Mouse (Mus musculus) MEL (cell line): Measurements from ENCODE around the gene Slc2a3. TPM values are rescaled to one million over a fixed set of nuclear protein-coding genes. Genes with fewer than 3 reads are reported as not detected.

Experiments used
- DNase-seq: peaks from one replicate; pipeline ENCODE4 v3.0.0; 2011; ENCODE audit warnings: low read depth, low spot score
- H3K27ac ChIP-seq: 2 replicates; pipeline ENCODE4 v1.5.1; 2012; ENCODE audit warnings: low read depth, mild to moderate bottlenecking, control low read depth, low read length, moderate library complexity; ENCODE audit not compliant: control insufficient read depth
- H3K27me3 ChIP-seq, 2 experiments: fragments of 150-350 bp in 1 of 2; sonication (generic) in 1 of 2; 2 replicates each; pipeline ENCODE4 v1.6.1; 2012; ENCODE audit warnings: low read length in 2 of 2, mild to moderate bottlenecking in 2 of 2, improper control_type of control experiment in 1 of 2, moderate library complexity in 1 of 2; ENCODE audit not compliant: insufficient read depth in 2 of 2, control insufficient read depth in 1 of 2
- H3K36me3 ChIP-seq, 2 experiments: 2 replicates each; pipeline ENCODE4 v1.6.1; 2012 to 2014; ENCODE audit warnings: low read length in 2 of 2, improper control_type of control experiment in 1 of 2, inconsistent platforms in 1 of 2, mild to moderate bottlenecking in 1 of 2; ENCODE audit not compliant: insufficient read depth in 2 of 2, control insufficient read depth in 1 of 2
- H3K4me1 ChIP-seq, 2 experiments: fragments of 150-350 bp in 1 of 2; sonication (generic) in 1 of 2; 2 replicates each; pipeline ENCODE4 v1.6.1; 2012; ENCODE audit warnings: low read length in 2 of 2, improper control_type of control experiment in 1 of 2, mild to moderate bottlenecking in 1 of 2; ENCODE audit not compliant: insufficient read depth in 2 of 2, control insufficient read depth in 1 of 2
- H3K4me3 ChIP-seq, 2 experiments: fragments of 150-350 bp in 1 of 2; sonication (generic) in 1 of 2; 2 replicates each; pipeline ENCODE4 v1.5.1; 2012; ENCODE audit warnings: low read depth in 2 of 2, low read length in 2 of 2, mild to moderate bottlenecking in 2 of 2, moderate library complexity in 2 of 2, control low read depth in 1 of 2, improper control_type of control experiment in 1 of 2; ENCODE audit not compliant: control insufficient read depth in 1 of 2, insufficient read depth in 1 of 2
- H3K79me2 ChIP-seq: 2 replicates; pipeline ENCODE4 v1.6.1; 2012; ENCODE audit warnings: mild to moderate bottlenecking, low read length, moderate library complexity; ENCODE audit not compliant: control insufficient read depth, poor library complexity, insufficient read depth
- H3K9ac ChIP-seq: 2 replicates; pipeline ENCODE4 v1.6.1; 2012; ENCODE audit warnings: low read depth, mild to moderate bottlenecking, control low read depth, low read length, moderate library complexity; ENCODE audit not compliant: control insufficient read depth, poor library complexity, severe bottlenecking
- H3K9me3 ChIP-seq: fragments of 150-350 bp; sonication (generic); replicated peaks from 2 replicates; pipeline ENCODE4 v1.6.1; 2012; ENCODE audit warnings: mild to moderate bottlenecking, low read length, improper control_type of control experiment, moderate library complexity; ENCODE audit not compliant: insufficient read depth
- CHD1 ChIP-seq: IDR thresholded peaks from 2 replicates; pipeline ENCODE4 v1.6.1; 2012; ENCODE audit warnings: low read depth, mild to moderate bottlenecking, inconsistent platforms, low read length, improper control_type of control experiment
- E2F4 ChIP-seq: IDR thresholded peaks from 2 replicates; pipeline ENCODE4 v1.6.1; 2011; ENCODE audit warnings: low read depth, low read length, improper control_type of control experiment, borderline replicate concordance
- ELF1 ChIP-seq: IDR thresholded peaks from 2 replicates; pipeline ENCODE4 v1.6.1; 2014; ENCODE audit warnings: low read depth, mild to moderate bottlenecking, inconsistent platforms, low read length, improper control_type of control experiment, moderate library complexity
- ETS1 ChIP-seq: IDR thresholded peaks from 2 replicates; pipeline ENCODE4 v1.6.1; 2012; ENCODE audit warnings: low read depth, mild to moderate bottlenecking, inconsistent platforms, low read length, improper control_type of control experiment, moderate library complexity
- JUND ChIP-seq: IDR thresholded peaks from 2 replicates; pipeline ENCODE4 v1.6.1; 2011; ENCODE audit warnings: low read depth, mild to moderate bottlenecking, improper control_type of control experiment, low read length
- KAT2A ChIP-seq: conservative IDR thresholded peaks from 2 replicates; pipeline ENCODE4 v1.6.1; 2012; ENCODE audit warnings: low read depth, low read length, improper control_type of control experiment, inconsistent platforms
- MAZ ChIP-seq: IDR thresholded peaks from 2 replicates; pipeline ENCODE4 v1.6.1; 2012; ENCODE audit warnings: low read depth, mild to moderate bottlenecking, inconsistent platforms, low read length, improper control_type of control experiment
- MEF2A ChIP-seq: IDR thresholded peaks from 2 replicates; pipeline ENCODE4 v1.6.1; 2014; ENCODE audit warnings: low read depth, mild to moderate bottlenecking, inconsistent platforms, low read length, improper control_type of control experiment; ENCODE audit not compliant: poor library complexity, insufficient replicate concordance, severe bottlenecking; ENCODE audit errors: extremely low read depth
- MYC ChIP-seq: IDR thresholded peaks from 2 replicates; pipeline ENCODE4 v1.6.1; 2011; ENCODE audit warnings: low read depth, mild to moderate bottlenecking, low read length, improper control_type of control experiment, moderate library complexity
- NELFE ChIP-seq: IDR thresholded peaks from 2 replicates; pipeline ENCODE4 v1.6.1; 2011; ENCODE audit warnings: low read depth, low read length, improper control_type of control experiment
- POLR2A ChIP-seq, 2 experiments: IDR thresholded peaks; 2 replicates each; pipeline ENCODE4 v1.6.1; 2011 to 2012; ENCODE audit warnings: low read length in 2 of 2, mild to moderate bottlenecking in 2 of 2, control low read depth in 1 of 2, improper control_type of control experiment in 1 of 2, low read depth in 1 of 2, moderate library complexity in 1 of 2; ENCODE audit not compliant: control insufficient read depth in 1 of 2, insufficient read depth in 1 of 2, poor library complexity in 1 of 2
- SMC3 ChIP-seq: IDR thresholded peaks from 2 replicates; pipeline ENCODE4 v1.6.1; 2011; ENCODE audit warnings: low read depth, low read length, improper control_type of control experiment
- USF2 ChIP-seq, 2 experiments: IDR thresholded peaks; 2 replicates each; pipeline ENCODE4 v1.6.1; 2011 to 2012; ENCODE audit warnings: improper control_type of control experiment in 2 of 2, low read length in 2 of 2, borderline replicate concordance in 1 of 2, inconsistent platforms in 1 of 2, low read depth in 1 of 2, mild to moderate bottlenecking in 1 of 2; ENCODE audit not compliant: insufficient read depth in 1 of 2
- ZC3H11A ChIP-seq: IDR thresholded peaks from 2 replicates; pipeline ENCODE4 v1.6.1; 2012; ENCODE audit warnings: low read depth, mild to moderate bottlenecking, inconsistent platforms, low read length, improper control_type of control experiment
- ZKSCAN1 ChIP-seq: IDR thresholded peaks from 2 replicates; pipeline ENCODE4 v1.6.1; 2012; ENCODE audit warnings: low read depth, mild to moderate bottlenecking, inconsistent platforms, low read length, improper control_type of control experiment, moderate library complexity
- ZMIZ1 ChIP-seq: IDR thresholded peaks from 2 replicates; pipeline ENCODE4 v1.6.1; 2012; ENCODE audit warnings: low read depth, mild to moderate bottlenecking, inconsistent platforms, low read length, improper control_type of control experiment, moderate library complexity
- ZNF384 ChIP-seq: IDR thresholded peaks from 2 replicates; pipeline ENCODE4 v1.6.1; 2012; ENCODE audit warnings: low read depth, mild to moderate bottlenecking, inconsistent platforms, low read length, improper control_type of control experiment
- polyA plus RNA-seq, 2 experiments: library from polyadenylated mRNA; stranded (reverse) in 1 of 2; unstranded in 1 of 2; fragments of >175 nt in 1 of 2; fragments of >200 nt in 1 of 2; gene quantifications; 2 replicates each; pipeline versions ENCODE4 v1.2.1 to v1.2.4; 2012; ENCODE audit warnings: low replicate concordance in 2 of 2, low read depth in 1 of 2; ENCODE audit not compliant: insufficient read length in 2 of 2, insufficient read depth in 1 of 2, missing spikeins in 1 of 2
- total RNA-seq: library from RNA; depleted of rRNA; stranded (reverse); fragments of 300-350 nt; gene quantifications from 2 replicates; pipeline ENCODE4 v1.2.3, GENCODE M21; 2012

Slc2a3 gene
- total and polyA plus RNA-seq, 3 experiments = 78.4 to 93.4 TPM; not detected in 1

DNA sequence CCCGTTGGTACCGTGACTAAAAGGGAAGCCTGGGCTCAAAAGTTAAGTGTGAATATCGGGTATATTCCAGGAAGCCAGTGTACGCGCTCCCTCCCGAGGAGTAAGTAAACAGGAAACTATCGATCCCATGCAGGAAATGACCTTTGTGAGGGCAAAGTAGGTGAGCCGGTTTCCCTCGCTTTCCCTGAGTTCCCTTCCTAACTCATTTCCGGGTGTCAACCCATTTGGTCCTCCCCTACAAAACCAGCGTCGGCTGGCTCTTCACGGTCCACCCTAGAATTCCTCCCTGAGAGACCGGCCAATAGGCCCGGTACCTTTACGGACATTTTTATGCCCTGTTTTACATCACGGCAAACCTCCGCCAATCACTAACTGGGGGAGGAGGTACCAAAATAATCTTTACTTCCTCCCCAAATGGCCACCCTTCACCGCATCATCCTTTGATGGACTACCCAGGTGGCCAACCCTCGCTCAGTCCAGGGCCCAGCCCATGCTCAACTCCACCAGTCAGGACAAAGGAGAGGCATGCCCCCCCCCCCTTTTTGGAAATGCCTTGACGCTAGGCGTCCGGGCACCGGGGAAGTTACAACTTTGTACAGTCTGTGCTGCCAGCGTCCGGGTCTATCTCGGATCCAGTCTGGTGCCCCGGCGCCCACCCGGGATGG, 9.3 kb upstream of the Slc2a3 start (continued):
- no peak for TF ChIP-seq JUND
- TF ChIP-seq NELFE = peak; percentile 80
- TF ChIP-seq POLR2A (IDR thresholded peaks at IDR 0.05; ENCODE audit: control insufficient read depth in 1 of 2, insufficient read depth in 1 of 2, low read depth in 1 of 2, low read length in 2 of 2, poor library complexity in 1 of 2) = peak in 1 of 2 experiments; percentile 88; a peak in 3 of 4 replicates
- no peak for TF ChIP-seq USF2 (IDR thresholded peaks at IDR 0.05; ENCODE audit: borderline replicate concordance in 1 of 2, insufficient read depth in 1 of 2, low read depth in 1 of 2, low read length in 2 of 2)
- peak; percentile 63; the same call in 1 of the 2 replicates for TF ChIP-seq E2F4
- TF ChIP-seq ELF1 = peak; percentile 88
- no peak for TF ChIP-seq MYC
- TF ChIP-seq MEF2A = 0 out of 2 replicates have a peak, but pooled peaks have one; percentile 41
- no peak for TF ChIP-seq ZC3H11A
- peak; percentile 52 for TF ChIP-seq ETS1
- TF ChIP-seq MAZ = peak; percentile 78; the same call in 1 of the 2 replicates
- TF ChIP-seq KAT2A = peak; percentile 80

DNA sequence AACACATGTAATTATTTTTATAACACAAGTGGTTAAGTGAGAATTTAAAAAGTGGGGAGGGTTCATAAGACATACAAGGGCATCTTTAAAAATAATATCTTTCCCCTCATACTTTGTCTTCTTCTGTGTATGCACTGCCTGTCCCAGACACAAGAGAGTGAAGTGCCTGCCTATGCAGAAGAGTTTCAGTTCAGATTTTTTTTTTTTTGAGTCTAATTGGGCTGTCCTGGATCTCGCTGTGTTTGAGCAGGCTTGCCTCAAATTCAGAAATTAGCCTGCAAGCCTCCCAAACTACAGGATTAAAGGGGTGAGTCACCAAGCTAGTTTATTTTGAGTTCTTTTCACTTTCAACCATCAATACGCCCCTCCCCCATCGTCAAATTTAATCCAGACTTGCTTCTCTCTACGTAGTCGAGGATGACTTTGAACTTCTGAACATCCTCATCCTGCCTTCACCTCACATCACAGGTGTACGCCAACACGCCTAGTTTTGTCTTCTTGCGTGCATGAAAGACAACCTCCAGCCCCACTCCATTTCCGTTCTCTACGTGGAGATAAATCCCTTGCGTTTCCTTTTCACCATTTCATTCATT, 8.7 kb upstream of the Slc2a3 start:
- H3K4me1 ChIP-seq = peaks cover 7 to 14% of the 10 kb centered on the region in 2 experiments
- H3K27ac ChIP-seq = peak overlapping the region; percentile 96
- no peak for DNase-seq
- no peaks in the 10 kb centered on the region for H3K9me3 ChIP-seq
- H3K27me3 ChIP-seq = no peaks in the 10 kb centered on the region
- peak; percentile 47; the same call in 1 of the 2 replicates for TF ChIP-seq ZNF384
- TF ChIP-seq ZC3H11A = no peak
- TF ChIP-seq SMC3 = no peak
- 0 out of 2 replicates have a peak, but pooled peaks have one; percentile 46 for TF ChIP-seq CHD1
- TF ChIP-seq ZKSCAN1 = no peak
- 0 out of 2 replicates have a peak, but pooled peaks have one; percentile 24 for TF ChIP-seq ZMIZ1
- peaks cover 0 to 18% of the 10 kb centered on the region in 2 experiments; a peak in 2 of 4 replicates for H3K36me3 ChIP-seq
- no peaks in the 10 kb centered on the region; the same call in 1 of the 2 replicates for H3K79me2 ChIP-seq
- H3K9ac ChIP-seq = peak overlapping the region; percentile 82
- H3K4me3 ChIP-seq = peak overlapping the region; percentile 61 to 86
